Mouse (Mus musculus) liver, adult 2 months (tissue): Measurements from ENCODE around the gene Dnajc22.

Experiments
- CTCF ChIP-seq: fragments of 200-500 bp; IDR thresholded peaks from 2 replicates; pipeline ENCODE4 v1.5.1; 2011; ENCODE audit warnings: low read depth, low read length, control low read depth
- POLR2A ChIP-seq: fragments of 200-500 bp; IDR thresholded peaks from 2 replicates; pipeline ENCODE4 v1.6.1; 2011; ENCODE audit warnings: low read length, control low read depth; ENCODE audit not compliant: insufficient read depth; ENCODE audit errors: extremely low read depth

- TF ChIP-seq CTCF (no peak), POLR2A (no peak)
Observed at GRCm38 (mm10) chr15:99129441-99129840, 36.5 kb downstream of the Dnajc22 start.
